21 mouse cellular contexts compared by ENCODE assay signal in genomic region chr5:98055275-98055674, GRCm38 (mm10). TPM values are rescaled to one million over a fixed set of nuclear protein-coding genes. Genes with fewer than 3 reads are reported as not detected.
DNase-seq lines count a peak whose midpoint lies in the region; ATAC-seq and TF ChIP-seq lines count a peak whose summit lies in the region.
"Had no signal": no experiment of that assay in that cellular context is flagged by ENCODE, and none has a peak within 500 bp of the region (broad histone marks: within the 10 kb centered on the region; RNA-seq: fewer than 3 reads in every experiment).

No protein-coding gene starts in this region.

- no peak overlapping the region for H3K9ac ChIP-seq in lung, postnatal 0 days (replicated peaks; ENCODE audit: low read depth)

- H3K9me3 ChIP-seq in lung, postnatal 0 days (ENCODE audit: low read length) = no peaks in the 10 kb centered on the region

- no peak overlapping the region for H3K27ac ChIP-seq in lung, postnatal 0 days (ENCODE audit: low read length)

- DNase-seq in lung, postnatal 0 days (ENCODE audit: low spot score) = no peak
- DNase-seq in right cerebral cortex, postnatal 25 days = no peak
- no peak for DNase-seq in MN1 (ENCODE audit: low spot score)
- DNase-seq: adrenal gland, adult 2 months; adrenal gland, adult 8-10 months; adrenal gland, postnatal 10 days; adrenal gland, postnatal 14 days; adrenal gland, postnatal 25 days; adrenal gland, postnatal 36 days; cerebellum, adult 11 months; cerebellum, adult 11-12 months; cerebellum, adult 18-20 months; cerebellum, adult 2 months had no signal

- 89% methylated on average over 6 of the region's 6 CpGs for WGBS in lung, postnatal 0 days

- H3K4me2 ChIP-seq in lung, postnatal 0 days (replicated peaks; ENCODE audit: low read depth, low read length) = no peak overlapping the region

- no peak overlapping the region for H3K4me3 ChIP-seq in lung, postnatal 0 days (ENCODE audit: low read depth, low read length)

- TF ChIP-seq EP300 in lung, postnatal 0 days (IDR thresholded peaks at IDR 0.05) = no peak

- H3K36me3 ChIP-seq in lung, postnatal 0 days (ENCODE audit: insufficient read depth, low read length) = no peaks in the 10 kb centered on the region
- H3K36me3 ChIP-seq: G1E had no signal

- no peak for TF ChIP-seq CTCF in lung, postnatal 0 days (IDR thresholded peaks at IDR 0.05)

- H3K27me3 ChIP-seq in lung, postnatal 0 days (replicated peaks; ENCODE audit: insufficient read depth, low read length) = no peaks in the 10 kb centered on the region
- H3K27me3 ChIP-seq: CH12.LX had no signal

- ATAC-seq in granulocyte monocyte progenitor cell, adult 5-6 weeks (replicated peaks; ENCODE audit: poor library complexity, severe bottlenecking) = peak; percentile 76
- ATAC-seq in megakaryocyte, adult 5-6 weeks (ENCODE audit: poor library complexity, severe bottlenecking) = peak; percentile 61
- ATAC-seq in megakaryocyte progenitor cell, adult 5-6 weeks (replicated peaks; ENCODE audit: poor library complexity) = peak; percentile 59
- no peak for ATAC-seq in lung, postnatal 0 days
- ATAC-seq: activated CD4-positive, CD25-positive, alpha-beta regulatory T cell, adult 4 months; CD4-positive, CD25-positive, alpha-beta regulatory T cell, adult 4 months; Patski had no signal

- H3K4me1 ChIP-seq in lung, postnatal 0 days (ENCODE audit: insufficient read depth, low read depth, low read length) = no peaks in the 10 kb centered on the region

RNA-seq across cellular contexts. Expression of gene Antxr2, which starts 24.4 kb away (rescaled TPM):
- 6.1 and 9.5 TPM in 2 replicates for total RNA-seq in granulocyte monocyte progenitor cell, adult 5-6 weeks (2014; fragmentation: Nextera tagmentation)
- total RNA-seq in granulocyte monocyte progenitor cell, adult 5-6 weeks (2017) = 8.3 and 9.1 TPM in 2 replicates
- total RNA-seq in megakaryocyte, adult 5-6 weeks (2015) = 20.7 and 22.2 TPM in 2 replicates
- total RNA-seq in megakaryocyte, adult 5-6 weeks (2017) = 19.3 and 24.4 TPM in 2 replicates
- total RNA-seq in megakaryocyte progenitor cell, adult 5-6 weeks (2015) = 5.2 and 7.5 TPM in 2 replicates
- 4.8 and 7.6 TPM in 2 replicates for total RNA-seq in megakaryocyte progenitor cell, adult 5-6 weeks (2017)
- polyA plus RNA-seq in lung, postnatal 0 days (2015; fragmentation: Nextera tagmentation; extraction: Ambion mirVana) = 30.7 and 39.2 TPM in 2 replicates
- polyA plus RNA-seq: G1E had no signal
